Mouse (Mus musculus) heart, adult 9 months (tissue): ENCODE measurements around the gene Olfr959.

ENCODE experiments used
- DNase-seq, 2 experiments: peaks; one replicate each; pipeline ENCODE4 v3.0.0; 2022; ENCODE audit warnings: low spot score in 2 of 2

Olfr959 gene

DNA sequence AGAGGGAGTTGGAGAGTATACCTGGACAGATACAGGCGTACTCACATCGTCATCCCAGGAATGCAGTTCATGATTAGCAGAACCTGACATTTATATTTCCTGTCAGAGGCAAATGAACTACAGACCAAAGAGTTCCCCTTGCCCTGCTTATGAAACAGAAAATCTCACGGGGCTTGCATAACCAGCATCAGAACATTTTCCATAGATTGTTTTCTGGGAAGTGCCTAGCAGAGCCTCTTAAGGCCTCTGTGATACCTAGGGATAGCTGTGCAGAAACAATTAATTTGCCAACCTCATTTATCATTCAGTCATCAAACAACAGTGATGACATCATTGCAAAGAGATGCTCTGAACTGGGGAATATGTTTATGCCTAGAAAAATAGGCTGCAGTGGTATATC is at the start of gene Olfr959:
Gene Olfr959 (minus strand): TSS at position 101 of the 400 bp plus-strand sequence.
- no peak for DNase-seq

DNA sequence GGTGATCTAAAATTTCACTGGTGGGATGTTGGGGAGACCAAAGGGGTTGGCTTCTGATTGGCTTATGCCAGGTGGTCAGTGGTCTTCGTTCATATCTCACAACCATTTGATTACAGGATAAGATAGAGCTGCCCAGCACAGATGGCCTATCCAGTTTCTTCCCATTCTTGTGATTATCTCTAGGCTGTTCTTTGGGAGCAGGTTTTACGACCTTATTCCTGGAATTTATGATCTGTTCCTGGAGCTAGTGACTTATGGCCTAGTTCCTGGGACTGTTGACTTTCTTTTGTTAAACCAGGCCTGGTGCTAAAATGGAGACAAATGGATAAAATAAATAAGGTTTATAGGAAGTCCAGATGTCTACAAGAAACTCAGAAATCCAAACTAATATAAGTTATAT is 49.3 kb upstream of the Olfr959 start:
- no peak for DNase-seq

DNA sequence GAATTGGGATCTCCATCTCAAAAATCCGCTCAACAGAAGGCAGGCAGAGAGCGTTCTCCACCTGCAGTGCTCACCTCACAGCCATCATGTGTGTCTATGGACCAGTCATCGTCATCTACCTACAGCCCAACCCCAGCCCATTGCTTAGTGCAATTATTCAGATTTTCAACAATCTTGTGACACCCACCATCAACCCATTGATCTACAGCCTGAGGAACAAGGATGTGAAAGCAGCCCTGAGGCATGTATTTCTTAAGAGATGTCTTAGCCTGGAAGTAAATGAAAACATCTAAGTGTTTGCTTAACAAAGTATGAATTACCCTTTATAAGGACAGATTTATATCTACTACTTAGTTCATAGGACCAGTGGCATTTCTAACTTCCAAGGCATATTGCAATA is 48.4 kb upstream of the Olfr959 start:
- no peak for DNase-seq

DNA sequence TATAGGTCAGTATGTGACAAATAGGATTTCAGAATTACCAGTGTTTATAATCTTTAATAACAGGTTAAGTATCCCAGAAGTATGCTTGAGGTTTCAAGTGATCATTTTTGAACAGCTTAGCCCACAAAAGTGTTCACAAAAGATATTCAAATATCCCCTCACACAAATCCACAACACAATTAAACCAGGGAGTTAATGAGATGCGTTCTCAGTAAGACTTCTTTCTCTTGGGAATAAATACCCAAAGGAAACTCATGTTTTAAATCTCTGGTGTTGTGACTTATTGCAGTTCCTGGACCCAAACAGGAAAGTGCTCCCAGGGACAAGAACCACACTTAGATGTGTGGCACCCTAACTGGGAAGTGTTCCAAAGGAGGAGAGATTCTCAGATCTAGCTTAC is 45.7 kb upstream of the Olfr959 start, which contains the start of gene Olfr960:
Gene Olfr960 (plus strand): TSS at position 301 of the 400 bp plus-strand sequence.
- no peak for DNase-seq

DNA sequence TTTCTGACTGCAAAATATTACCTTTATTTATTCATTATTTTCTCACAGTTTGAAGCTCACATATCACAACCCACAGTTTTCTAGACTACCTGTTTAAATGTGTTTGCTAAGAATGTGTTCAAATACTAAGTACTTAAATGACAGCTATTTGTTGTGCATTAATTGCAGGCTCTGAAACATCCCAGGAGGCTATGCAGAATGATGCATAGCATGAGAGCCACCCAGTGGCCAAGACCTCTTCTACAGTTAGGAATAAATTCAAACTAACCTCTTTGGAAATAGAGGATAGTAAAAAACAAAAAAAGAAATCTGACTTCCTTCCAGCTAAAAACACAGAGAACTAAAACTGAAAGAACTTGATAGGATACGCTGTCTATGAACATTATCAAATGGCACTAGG is 36.6 kb upstream of the Olfr959 start:
- no peak for DNase-seq

DNA sequence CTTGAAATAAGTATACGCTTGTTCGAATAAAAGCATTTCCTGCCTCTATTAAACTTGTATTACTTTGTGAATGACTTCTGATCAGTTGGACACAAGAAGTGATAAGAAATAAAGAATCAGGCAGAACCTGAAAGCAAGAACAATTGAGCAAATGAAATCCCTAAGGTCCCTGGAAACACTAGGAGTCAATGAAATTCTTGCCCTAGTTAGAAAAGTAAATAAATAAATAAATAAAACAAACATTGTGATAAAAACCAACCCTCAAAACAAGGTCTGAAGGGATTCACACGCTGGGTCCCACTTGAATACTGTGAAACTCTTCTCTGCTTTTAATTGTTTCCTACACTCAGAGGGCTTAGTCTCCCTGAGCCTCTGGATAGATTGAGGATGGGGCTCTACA is 35.0 kb upstream of the Olfr959 start, which contains the start of gene Olfr148:
Gene Olfr148 (plus strand): TSS at position 301 of the 400 bp plus-strand sequence.
- no peak for DNase-seq

DNA sequence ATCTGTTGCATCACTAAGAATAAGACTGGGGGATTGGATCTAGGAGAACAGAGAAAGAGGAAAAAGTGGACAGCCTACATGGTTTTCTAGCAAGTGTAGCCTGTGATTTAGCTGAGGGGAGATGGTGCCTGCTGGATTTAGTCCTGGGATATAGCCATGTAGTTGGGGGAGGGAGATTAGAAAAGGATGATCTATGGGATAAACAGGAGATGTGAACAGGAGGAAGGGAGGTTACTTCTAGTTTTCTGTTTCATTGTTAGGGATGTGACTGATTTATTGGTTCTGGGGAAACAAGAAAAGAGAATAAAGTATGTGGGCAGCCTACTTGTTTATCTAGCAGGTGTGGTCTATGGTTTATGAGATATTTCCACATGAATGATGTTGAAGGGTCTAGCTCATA is 33.1 kb upstream of the Olfr959 start:
- no peak for DNase-seq

DNA sequence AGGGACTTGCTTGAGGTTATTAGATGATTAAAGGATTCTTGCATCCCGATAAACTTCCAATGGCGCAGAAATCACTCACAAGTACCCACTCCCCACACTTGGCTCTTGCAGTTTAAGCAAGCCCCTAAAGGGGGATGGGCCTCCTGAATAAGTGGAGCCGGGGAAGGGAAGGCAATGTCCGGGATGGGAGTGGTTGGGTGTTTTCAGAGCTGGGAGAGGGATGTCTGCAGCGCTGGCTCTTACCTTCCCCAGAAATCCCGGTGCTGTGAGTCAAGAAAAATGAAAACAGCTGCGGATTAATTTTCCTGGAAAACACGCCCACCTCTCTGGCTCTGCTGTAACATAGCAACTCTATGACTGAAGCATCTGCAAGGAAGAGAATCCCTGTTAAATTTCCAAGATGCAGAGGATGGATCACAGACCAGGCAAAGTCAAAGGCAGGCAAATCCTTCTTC is 28.7 kb upstream of the Olfr959 start, which contains the start of gene AW551984:
Gene AW551984 (minus strand): TSS at position 405 of the 455 bp plus-strand sequence.
- DNase-seq: no peak

DNA sequence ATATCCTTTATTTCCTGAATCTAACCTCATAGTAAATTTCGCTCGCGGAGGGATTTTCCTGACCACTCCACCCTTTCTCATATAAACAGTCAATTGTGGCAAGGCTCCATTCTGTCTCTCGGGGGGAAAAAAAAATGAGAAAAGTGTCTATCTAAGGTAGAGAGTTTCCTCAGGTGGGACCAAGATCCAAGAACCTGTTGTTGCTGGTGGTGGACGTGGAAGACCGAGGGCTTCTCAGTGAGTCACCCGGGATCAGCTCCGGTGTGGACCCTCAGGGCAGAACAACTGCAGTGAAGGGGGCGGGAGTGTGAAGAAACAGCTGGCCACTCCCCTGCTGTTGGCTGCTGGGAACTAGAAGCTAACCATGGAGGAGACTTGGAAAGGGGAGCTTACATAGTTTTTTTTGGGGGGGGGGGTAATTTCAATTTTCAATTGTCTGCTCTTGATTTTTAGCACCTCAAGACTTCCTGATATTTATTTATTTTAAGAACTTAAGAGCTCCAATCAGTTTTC is 28.0 kb upstream of the Olfr959 start:
- peak in 1 of 2 experiments; percentile 2 for DNase-seq

DNA sequence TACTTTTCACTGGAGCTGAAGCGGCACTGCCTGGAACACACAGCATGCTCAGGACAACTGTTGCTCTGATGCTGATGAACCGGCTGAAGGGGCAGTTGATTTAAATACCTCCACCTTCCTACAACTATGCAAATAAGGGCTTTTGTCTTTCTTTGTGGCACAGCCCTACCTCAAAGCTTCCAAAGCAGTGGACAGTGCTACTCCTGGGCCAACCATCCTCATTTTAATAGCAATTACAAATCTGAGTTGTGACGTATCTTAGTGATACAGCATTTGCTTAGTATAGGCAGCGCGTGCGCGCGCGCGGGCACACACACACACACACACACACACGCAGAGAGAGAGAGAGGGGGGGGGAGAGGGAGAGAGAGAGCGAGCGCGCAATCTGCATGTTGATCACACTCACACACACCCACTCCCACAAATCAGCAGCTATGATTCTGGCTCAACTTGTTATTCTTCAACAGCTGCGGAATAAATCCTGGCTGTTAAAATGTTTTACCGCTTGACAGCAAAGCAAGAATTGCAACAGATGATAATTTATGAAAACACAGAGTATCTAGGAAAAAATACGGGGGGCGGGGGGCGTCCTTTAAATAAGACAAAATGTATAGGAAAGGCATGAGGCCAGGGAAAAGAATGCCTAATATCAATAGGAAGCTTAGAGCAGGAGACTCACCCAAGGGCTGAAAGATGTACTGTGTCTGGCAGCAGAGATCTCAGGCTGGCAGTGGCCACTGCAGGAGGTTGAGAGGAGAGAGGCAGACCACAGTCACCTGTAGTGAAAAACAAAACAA is 27.4 kb upstream of the Olfr959 start:
- DNase-seq: no peak

DNA sequence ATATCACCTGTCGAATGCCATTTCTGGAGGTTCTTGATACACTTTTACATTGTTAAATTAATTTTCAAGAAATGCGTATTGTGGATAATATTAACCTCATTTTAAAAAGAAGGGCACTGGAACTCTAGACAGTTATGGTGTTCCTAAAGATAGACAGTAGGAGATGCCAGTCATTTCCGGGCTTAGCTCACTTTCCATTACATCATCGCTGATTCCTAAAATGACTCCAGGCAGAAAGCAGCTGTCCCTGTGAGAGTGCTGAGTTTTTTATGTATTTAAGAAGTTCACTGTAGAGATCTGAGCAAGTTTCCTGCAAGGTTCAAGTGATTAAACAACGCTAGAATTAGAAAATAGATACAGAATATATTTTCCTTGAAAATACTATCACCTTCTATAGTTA is 1.7 kb upstream of the Olfr959 start:
- peak in 1 of 2 experiments; percentile 3 for DNase-seq

DNA sequence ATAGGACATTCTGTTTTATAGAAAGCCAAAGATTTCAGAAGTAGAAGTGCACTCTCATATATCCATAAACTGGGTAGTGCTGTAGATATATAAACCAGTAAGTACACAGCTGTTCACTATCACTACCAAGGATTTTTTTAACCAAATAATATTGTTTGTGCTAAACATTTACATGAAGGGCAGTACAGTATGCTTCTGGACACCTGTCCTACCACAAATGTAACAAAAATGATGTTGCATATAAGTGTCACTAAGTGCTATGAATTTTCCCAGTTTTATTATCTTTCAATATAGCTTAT is 17.1 kb downstream of the Olfr959 start:
- DNase-seq: no peak

DNA sequence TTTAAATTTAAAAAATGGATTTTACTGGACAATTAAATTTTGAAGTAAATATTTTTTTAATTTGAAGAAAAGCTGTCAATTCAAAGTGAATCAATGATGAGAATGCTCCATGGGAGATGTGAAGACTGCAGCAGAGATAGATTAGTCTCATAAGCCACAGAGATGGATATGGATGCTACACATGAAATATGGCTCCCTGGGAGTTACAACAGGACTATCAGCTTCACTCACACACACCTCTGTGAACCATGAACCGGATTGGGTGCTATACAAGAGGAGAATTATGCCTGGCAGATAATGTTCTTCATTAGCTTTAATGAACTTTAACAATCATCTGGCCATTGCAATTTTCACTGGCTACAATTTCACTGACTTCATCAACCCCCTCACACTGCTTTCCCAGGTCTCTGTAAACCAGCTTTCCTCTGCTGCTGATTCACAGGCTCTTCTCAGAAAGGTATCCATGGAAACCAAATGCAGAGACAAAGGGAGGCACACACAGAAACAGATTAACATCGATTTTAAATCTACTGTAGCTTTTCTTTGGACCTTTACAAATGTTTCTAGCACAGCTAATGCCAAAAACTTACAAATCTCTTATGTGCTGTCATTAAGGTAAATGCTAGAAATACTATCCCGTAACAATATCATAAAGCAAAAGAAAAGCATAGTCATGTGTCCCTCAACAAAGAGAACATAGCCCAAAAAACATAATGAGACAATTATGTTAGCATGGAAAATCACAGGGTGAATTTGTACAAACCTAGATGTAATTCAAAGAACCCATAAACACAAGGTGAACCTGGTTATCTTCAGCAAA is 17.6 kb downstream of the Olfr959 start:
- DNase-seq: no peak

DNA sequence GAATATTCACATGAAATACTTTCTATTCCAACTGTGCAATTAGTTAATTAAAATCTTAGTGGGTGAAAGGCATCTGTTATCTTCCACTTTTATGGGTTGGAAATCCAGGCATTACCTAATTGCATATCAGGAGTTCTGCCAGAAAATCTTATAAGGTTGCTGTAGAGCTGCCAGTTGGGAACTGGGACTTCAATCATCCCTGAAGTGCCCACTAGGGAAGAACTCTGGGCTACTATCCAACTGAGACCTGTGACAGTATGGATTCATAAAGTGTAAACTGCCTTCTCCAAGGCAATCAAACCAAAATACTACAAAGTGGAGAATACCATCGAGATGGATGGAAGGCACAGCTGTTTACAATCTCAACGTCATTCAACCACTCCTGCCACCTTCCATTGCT is 21.4 kb downstream of the Olfr959 start, which contains the start of gene Olfr958:
Gene Olfr958 (minus strand): TSS at position 109 of the 400 bp plus-strand sequence.
- DNase-seq: no peak

DNA sequence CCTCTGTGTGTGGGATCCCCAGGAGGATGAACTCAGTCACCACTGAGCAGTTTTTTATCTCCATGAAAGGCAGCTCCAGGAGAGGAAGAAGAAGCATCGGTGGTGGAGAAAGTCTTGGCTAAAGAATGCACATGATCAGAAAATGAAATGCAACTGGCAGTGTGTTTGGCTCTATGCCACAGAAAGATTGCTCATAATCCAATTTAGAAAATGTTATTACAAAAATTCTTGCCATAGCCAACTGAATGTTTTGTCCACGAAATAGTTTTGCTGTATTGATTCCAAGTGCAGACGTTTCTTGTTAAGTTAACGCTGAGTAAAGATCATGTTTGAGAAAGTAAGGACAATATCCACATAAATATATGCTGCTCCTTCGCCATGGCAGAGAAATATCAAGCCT is 24.6 kb downstream of the Olfr959 start:
- no peak for DNase-seq

DNA sequence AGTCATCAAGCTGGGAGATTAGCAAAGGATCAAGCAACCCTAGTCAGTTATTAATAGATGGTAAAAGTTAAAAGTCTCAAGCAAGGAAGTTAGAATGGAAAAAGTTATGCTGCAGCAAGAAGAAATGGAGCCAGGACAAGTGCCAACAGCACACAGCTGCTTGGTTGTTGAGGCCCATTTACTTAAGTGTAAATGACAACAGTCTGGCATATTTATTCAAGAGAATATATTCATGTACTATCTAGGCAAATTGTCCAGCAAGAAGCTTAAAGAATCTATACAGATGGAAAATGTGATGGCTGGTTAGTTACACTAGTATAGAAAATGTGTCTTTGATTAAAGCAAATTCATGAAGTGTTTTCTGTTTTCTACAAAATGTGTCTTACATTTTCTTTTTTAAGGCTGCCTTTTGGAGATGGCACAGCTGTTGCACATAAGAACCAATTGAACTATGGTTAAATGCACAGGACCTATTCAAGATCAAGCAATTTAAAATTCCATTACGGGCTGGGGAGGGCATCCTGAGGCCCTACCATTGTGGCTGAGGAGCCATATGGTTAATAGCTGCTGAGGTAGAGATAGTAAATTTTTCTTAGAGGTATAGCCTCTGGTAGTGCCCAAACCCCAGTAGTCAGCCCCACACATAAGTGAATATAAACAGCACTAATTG is 51.6 kb downstream of the Olfr959 start:
- no peak for DNase-seq
